Mouse (Mus musculus) myocyte (in vitro differentiated cells): ENCODE results near the gene Gng5.

Source experiments
- MAX ChIP-seq: IDR thresholded peaks from one replicate; pipeline ENCODE4 v1.6.1; 2011; ENCODE audit warnings: low read depth, mild to moderate bottlenecking, control low read depth
- POLR2A ChIP-seq: IDR thresholded peaks from one replicate; pipeline ENCODE4 v1.6.1; 2011; ENCODE audit warnings: low read depth, mild to moderate bottlenecking, control low read depth, moderate library complexity; ENCODE audit not compliant: insufficient read length

DNA sequence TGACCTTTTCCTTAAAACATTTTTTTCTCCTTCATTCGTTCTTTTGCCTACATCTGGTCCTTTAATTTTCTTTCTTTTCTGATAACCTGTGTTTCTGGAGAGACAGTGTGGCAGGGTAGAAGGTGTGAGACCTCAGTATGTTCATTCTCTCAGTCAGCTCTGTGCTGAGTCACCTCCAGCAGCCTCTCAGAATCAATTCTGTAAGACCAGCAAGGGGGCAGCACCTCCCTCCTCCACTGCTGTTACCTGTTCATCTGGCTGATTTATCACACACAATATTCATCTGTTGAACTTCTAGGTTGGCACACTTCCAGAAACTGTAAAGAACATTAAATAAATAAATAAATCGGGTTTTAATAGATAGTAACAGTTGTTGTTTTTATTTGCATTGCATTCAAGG lies 36.7 kb upstream of the Gng5 start:
- no peak for TF ChIP-seq MAX
- TF ChIP-seq POLR2A, result no peak
